Mouse (Mus musculus) heart, postnatal 10 days (tissue): ENCODE measurements around the gene Dhrs11. TPM values are rescaled to one million over a fixed set of nuclear protein-coding genes. Genes with fewer than 3 reads are reported as not detected.

ENCODE experiments used
- total RNA-seq, 2 experiments: library from RNA; stranded (reverse); gene quantifications; 2 replicates each; pipeline ENCODE4 v1.2.3; 2021

Gene Dhrs11
- total RNA-seq, 2 experiments from 2014 or later: 89.9 to 97.0 TPM

Other genes with a start within 250 kb of the Dhrs11 start
- gene Mrm1, start 9.5 kb downstream of the Dhrs11 start, total RNA-seq: 10 to 100 TPM; 16.1 to 22.0 TPM
- 10 to 100 TPM; 54.5 to 62.1 TPM for gene Ggnbp2, start 41.8 kb upstream of the Dhrs11 start, total RNA-seq
- 10 to 100 TPM; 10.5 to 10.9 TPM for gene Myo19, start 51.2 kb upstream of the Dhrs11 start, total RNA-seq
- 1 to 10 TPM; 5.5 to 6.7 TPM for gene Pigw, start 51.3 kb upstream of the Dhrs11 start, total RNA-seq
- gene Znhit3, start 87.4 kb upstream of the Dhrs11 start, total RNA-seq: 1 to 10 TPM; 9.5 TPM
- 10 to 100 TPM; 46.9 to 55.9 TPM for gene Car4, start 128.8 kb upstream of the Dhrs11 start, total RNA-seq